ENCODE assay signal across 19 mouse cellular contexts in the genomic region with DNA sequence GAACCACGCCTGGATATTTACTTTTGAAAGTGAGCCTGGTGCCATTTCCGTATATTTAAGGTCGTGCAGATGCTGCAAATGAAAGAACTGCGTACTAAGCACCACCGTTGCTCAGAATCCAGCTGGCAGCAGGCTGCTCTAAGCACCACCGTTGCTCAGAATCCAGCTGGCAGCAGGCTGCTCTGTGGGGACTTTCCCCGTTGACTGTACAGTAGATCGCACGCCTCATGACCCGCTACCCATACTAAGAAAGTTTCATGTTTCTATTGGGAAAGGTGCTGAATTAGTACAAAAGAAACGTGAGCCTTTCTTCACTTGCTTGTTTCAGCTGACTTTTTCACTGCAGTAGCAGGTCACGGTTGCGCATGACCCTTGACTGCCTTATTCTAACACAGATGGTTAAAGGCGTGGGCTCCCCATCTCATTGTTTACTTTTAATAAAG. TPM values are rescaled to one million over a fixed set of nuclear protein-coding genes. Genes with fewer than 3 reads are reported as not detected.
DNase-seq lines count a peak whose midpoint lies in the region; ATAC-seq lines count a peak whose summit lies in the region.
"Had no signal": no experiment of that assay in that cellular context is flagged by ENCODE, and none has a peak within 500 bp of the region (broad histone marks: within the 10 kb centered on the region; RNA-seq: fewer than 3 reads in every experiment).

No protein-coding gene starts in this region.

- no peaks in the 10 kb centered on the region for H3K27me3 ChIP-seq in kidney, embryonic 15.5 days
- no peaks in the 10 kb centered on the region for H3K27me3 ChIP-seq in forebrain, embryonic 16.5 days (replicated peaks; ENCODE audit: control insufficient read depth, insufficient read depth, low read length)
- H3K27me3 ChIP-seq in midbrain, embryonic 16.5 days (ENCODE audit: control insufficient read depth, insufficient read depth, low read depth, low read length): no peaks in the 10 kb centered on the region
- H3K27me3 ChIP-seq: embryonic facial prominence, embryonic 15.5 days; forebrain, embryonic 13.5 days; hindbrain, embryonic 12.5 days; limb, embryonic 13.5 days; Patski had no signal

- H3K4me2 ChIP-seq in kidney, embryonic 15.5 days: no peak overlapping the region
- no peak overlapping the region for H3K4me2 ChIP-seq in forebrain, embryonic 16.5 days (ENCODE audit: low read length)
- no peak overlapping the region for H3K4me2 ChIP-seq in midbrain, embryonic 16.5 days (ENCODE audit: low read length)
- H3K4me2 ChIP-seq: embryonic facial prominence, embryonic 15.5 days; forebrain, embryonic 13.5 days; hindbrain, embryonic 12.5 days; limb, embryonic 13.5 days had no signal

- H3K4me3 ChIP-seq in kidney, embryonic 15.5 days (replicated peaks): no peak overlapping the region
- H3K4me3 ChIP-seq in forebrain, embryonic 16.5 days (replicated peaks; ENCODE audit: low read length): no peak overlapping the region
- H3K4me3 ChIP-seq in midbrain, embryonic 16.5 days (ENCODE audit: low read depth, low read length): no peak overlapping the region
- H3K4me3 ChIP-seq: embryonic facial prominence, embryonic 15.5 days; forebrain, embryonic 13.5 days; heart, adult 2 months; hindbrain, embryonic 12.5 days; limb, embryonic 13.5 days; midbrain, embryonic 10.5 days; myocyte had no signal

- H3K9me3 ChIP-seq in kidney, embryonic 15.5 days (replicated peaks): no peaks in the 10 kb centered on the region
- H3K9me3 ChIP-seq in forebrain, embryonic 16.5 days (ENCODE audit: control insufficient read depth, low read length): no peaks in the 10 kb centered on the region
- no peaks in the 10 kb centered on the region for H3K9me3 ChIP-seq in midbrain, embryonic 16.5 days (replicated peaks; ENCODE audit: control insufficient read depth, low read length, poor library complexity, severe bottlenecking)
- H3K9me3 ChIP-seq: embryonic facial prominence, embryonic 15.5 days; forebrain, embryonic 13.5 days; hindbrain, embryonic 12.5 days; limb, embryonic 13.5 days; midbrain, embryonic 10.5 days had no signal

- ATAC-seq in kidney, embryonic 15.5 days (replicated peaks; ENCODE audit: low FRiP score): peak; percentile 62
- no peak for ATAC-seq in forebrain, embryonic 16.5 days
- no peak for ATAC-seq in midbrain, embryonic 16.5 days
- ATAC-seq: forebrain, embryonic 13.5 days; liver, postnatal 0 days; Patski had no signal

- H3K9ac ChIP-seq in kidney, embryonic 15.5 days: no peak overlapping the region
- H3K9ac ChIP-seq in forebrain, embryonic 16.5 days (replicated peaks; ENCODE audit: low read depth, low read length): no peak overlapping the region
- no peak overlapping the region for H3K9ac ChIP-seq in midbrain, embryonic 16.5 days (ENCODE audit: low read depth, low read length)
- H3K9ac ChIP-seq: embryonic facial prominence, embryonic 15.5 days; forebrain, embryonic 13.5 days; hindbrain, embryonic 12.5 days; limb, embryonic 13.5 days; liver, postnatal 0 days had no signal

- H3K36me3 ChIP-seq in kidney, embryonic 15.5 days: peaks cover 93% of the 10 kb centered on the region
- H3K36me3 ChIP-seq in forebrain, embryonic 16.5 days (ENCODE audit: control insufficient read depth, insufficient read depth): peaks cover 46% of the 10 kb centered on the region
- peaks cover 56% of the 10 kb centered on the region for H3K36me3 ChIP-seq in midbrain, embryonic 16.5 days (ENCODE audit: control insufficient read depth, insufficient read depth, low read length)

- H3K27ac ChIP-seq in kidney, embryonic 15.5 days: peak overlapping the region; percentile 54
- H3K27ac ChIP-seq in forebrain, embryonic 16.5 days (ENCODE audit: low read length): no peak overlapping the region
- no peak overlapping the region for H3K27ac ChIP-seq in midbrain, embryonic 16.5 days (ENCODE audit: low read length)
- H3K27ac ChIP-seq: embryonic facial prominence, embryonic 15.5 days; forebrain, embryonic 13.5 days; hindbrain, embryonic 12.5 days; limb, embryonic 13.5 days; midbrain, embryonic 10.5 days had no signal

- H3K4me1 ChIP-seq in kidney, embryonic 15.5 days: peaks cover 5% of the 10 kb centered on the region; the same call in 1 of the 2 replicates
- H3K4me1 ChIP-seq in forebrain, embryonic 16.5 days (replicated peaks; ENCODE audit: control insufficient read depth, insufficient read depth, low read length): no peaks in the 10 kb centered on the region
- H3K4me1 ChIP-seq in midbrain, embryonic 16.5 days (ENCODE audit: control insufficient read depth, insufficient read depth, low read length): no peaks in the 10 kb centered on the region
- H3K4me1 ChIP-seq: embryonic facial prominence, embryonic 15.5 days; forebrain, embryonic 13.5 days; hindbrain, embryonic 12.5 days; limb, embryonic 13.5 days; midbrain, embryonic 10.5 days had no signal

- DNase-seq in kidney, adult 9 months: no peak
- DNase-seq in lung, postnatal 10 days: peak; percentile 26
- DNase-seq in lung, adult 18-20 months: no peak
- DNase-seq in fibroblast of lung, adult 2 months (ENCODE audit: low read depth): peak; percentile 59
- DNase-seq in adrenal gland, adult (ENCODE audit: inconsistent age in 2 of 2, low spot score in 1 of 2): no peak
- DNase-seq: cerebellum, postnatal 36 days; heart, adult 2 months; kidney, adult 11 months; liver, postnatal 0 days had no signal

- 58% methylated on average over 14 of the region's 14 CpGs for WGBS in kidney, embryonic 15.5 days
- 80% methylated on average over 14 of the region's 14 CpGs for WGBS in forebrain, embryonic 16.5 days
- 81% methylated on average over 14 of the region's 14 CpGs for WGBS in midbrain, embryonic 16.5 days

RNA-seq across cellular contexts. Expression of a gene that starts 38.6 kb away (rescaled TPM):
- polyA plus RNA-seq in kidney, embryonic 15.5 days (2015; fragmentation: Nextera tagmentation; extraction: Ambion mirVana): 49.7 and 51.1 TPM in 2 replicates
- 18.9 and 21.4 TPM in 2 replicates for polyA plus RNA-seq in forebrain, embryonic 16.5 days (2015; fragmentation: Nextera tagmentation; extraction: Ambion mirVana)
- polyA plus RNA-seq in midbrain, embryonic 16.5 days (2015; fragmentation: Nextera tagmentation; extraction: Ambion mirVana): 11.4 and 15.2 TPM in 2 replicates

Comparison
In these comparisons a context has a peak if more than half of its experiments do, and no peak if none do; other contexts are left out.
1. DNase-seq: peak in lung, postnatal 10 days (single experiment) and fibroblast of lung, adult 2 months (single experiment); none in kidney, adult 9 months (single experiment), lung, adult 18-20 months (0 of 2) and adrenal gland, adult (0 of 2).